Mouse (Mus musculus): ENCODE results near the gene Sass6. TPM values are rescaled to one million over a fixed set of nuclear protein-coding genes. Genes with fewer than 3 reads are reported as not detected.

Sass6 gene
- polyA plus RNA-seq, 1 experiment from 2014 or later = 21.0 TPM

DNA sequence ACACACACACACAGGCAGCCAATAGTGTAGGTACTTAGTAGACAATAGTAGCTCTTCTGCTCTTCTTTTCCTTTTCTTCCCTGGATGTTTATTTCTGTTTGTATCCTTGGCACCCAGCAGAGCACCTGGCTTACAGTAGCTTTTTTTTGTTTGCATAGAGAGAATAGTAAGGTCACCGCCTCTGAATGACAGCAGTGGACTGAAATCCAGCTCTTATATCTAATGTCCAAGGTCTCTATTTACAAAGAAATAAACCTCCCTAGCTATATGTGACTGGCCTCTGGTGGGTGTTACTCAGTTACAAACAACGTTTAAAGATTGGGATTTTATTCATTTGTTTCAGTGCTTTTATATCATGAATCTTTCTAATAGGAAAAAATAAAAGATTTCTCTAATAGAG, 4.9 kb downstream of the Sass6 start:
- no peak for ATAC-seq (ENCODE audit: insufficient number of reproducible peaks, low FRiP score)
- peaks cover 2% of the 10 kb centered on the region; the same call in 1 of the 2 replicates for H3K4me1 ChIP-seq (replicated peaks)
- WGBS = 84% methylated on average over 2 of the region's 2 CpGs

DNA sequence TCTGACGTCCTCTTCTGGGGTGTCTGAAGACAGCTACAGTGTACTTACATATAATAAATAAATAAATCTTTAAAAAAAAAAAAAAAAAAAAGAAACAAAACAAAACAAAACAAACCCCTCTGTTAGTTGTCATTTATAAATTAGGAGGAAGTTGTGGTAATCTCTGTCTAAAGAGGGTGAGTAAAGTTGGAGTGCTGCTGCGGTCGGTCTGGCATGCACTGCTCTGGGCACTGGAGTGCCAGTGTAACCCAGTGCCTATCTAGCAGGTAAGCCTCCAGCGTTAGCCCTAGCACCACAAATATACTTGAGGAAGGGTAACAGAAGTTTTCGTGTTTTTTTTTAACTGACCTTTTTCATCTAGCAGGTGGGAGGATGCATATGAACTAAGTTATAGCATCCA, 6.2 kb downstream of the Sass6 start:
- Histone ChIP-seq H3K36me3 (peaks cover 8% of the 10 kb centered on the region), H3K9me3 (replicated peaks) (no peaks in the 10 kb centered on the region), H3K4me2 (no peak overlapping the region), H3K27me3 (replicated peaks) (no peaks in the 10 kb centered on the region), H3K4me3 (no peak overlapping the region), H3K4me1 (replicated peaks) (peaks cover 1% of the 10 kb centered on the region; the same call in 1 of the 2 replicates), H3K27ac (ENCODE audit: poor library complexity, severe bottlenecking) (no peak overlapping the region), H3K9ac (no peak overlapping the region)
- ATAC-seq (ENCODE audit: insufficient number of reproducible peaks, low FRiP score) = no peak
- WGBS = 90% methylated on average over 5 of the region's 5 CpGs

More for the DNA sequence above, 4.9 kb downstream of the Sass6 start:
- H3K27ac ChIP-seq (ENCODE audit: poor library complexity, severe bottlenecking) = no peak overlapping the region
- no peaks in the 10 kb centered on the region for H3K27me3 ChIP-seq (replicated peaks)
- peaks cover 4% of the 10 kb centered on the region; the same call in 1 of the 2 replicates for H3K36me3 ChIP-seq
- H3K9me3 ChIP-seq (replicated peaks) = no peaks in the 10 kb centered on the region
- H3K4me3 ChIP-seq = no peak overlapping the region
- H3K4me2 ChIP-seq = no peak overlapping the region
- no peak overlapping the region for H3K9ac ChIP-seq

DNA sequence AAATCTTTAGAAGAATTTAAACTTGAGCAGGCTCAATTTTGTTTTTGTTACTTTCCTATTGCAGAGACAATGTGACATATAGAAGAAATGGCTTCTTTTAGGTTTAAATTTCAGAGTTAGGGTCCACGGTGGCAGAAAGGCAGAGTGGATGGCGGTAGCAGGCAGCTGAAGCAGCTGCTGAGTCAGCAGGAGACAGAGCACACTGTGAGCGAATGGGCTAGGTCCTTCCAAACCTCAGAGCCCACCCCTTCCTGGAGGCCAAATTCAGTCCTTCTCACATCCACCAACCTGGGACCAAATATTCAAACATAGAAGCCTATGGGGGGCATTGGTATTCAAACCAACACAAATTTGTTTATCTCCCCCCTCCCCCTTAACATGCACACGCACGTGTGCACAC, 7.0 kb downstream of the Sass6 start:
- H3K36me3 ChIP-seq = peaks cover 13% of the 10 kb centered on the region
- no peaks in the 10 kb centered on the region for H3K9me3 ChIP-seq (replicated peaks)
- no peak overlapping the region for H3K9ac ChIP-seq
- ATAC-seq (ENCODE audit: insufficient number of reproducible peaks, low FRiP score) = no peak
- 89% methylated on average over 5 of the region's 5 CpGs for WGBS
- no peaks in the 10 kb centered on the region for H3K27me3 ChIP-seq (replicated peaks)
- no peak overlapping the region for H3K27ac ChIP-seq (ENCODE audit: poor library complexity, severe bottlenecking)
- H3K4me3 ChIP-seq = no peak overlapping the region
- no peaks in the 10 kb centered on the region for H3K4me1 ChIP-seq (replicated peaks)
- no peak overlapping the region for H3K4me2 ChIP-seq

DNA sequence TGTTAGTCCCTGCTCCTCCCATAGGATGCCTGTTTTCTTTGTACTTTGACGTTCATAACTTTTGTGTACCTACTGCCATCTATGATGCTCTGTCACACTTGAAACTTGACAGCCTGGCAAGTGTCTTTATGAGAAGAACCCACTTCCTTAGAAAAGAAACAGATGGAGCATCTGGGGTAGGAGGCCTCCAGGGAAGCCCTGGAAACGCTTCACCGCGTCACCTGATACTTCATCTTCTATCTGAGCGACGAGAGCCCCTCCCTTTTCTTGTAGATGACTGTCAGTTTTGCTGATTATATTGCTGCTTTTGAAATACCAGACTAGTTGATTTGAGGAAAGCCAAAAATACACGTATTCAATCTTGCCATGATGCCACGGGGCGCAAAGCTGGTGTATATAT, 9.8 kb downstream of the Sass6 start:
- no peak for ATAC-seq (ENCODE audit: insufficient number of reproducible peaks, low FRiP score)
- H3K9me3 ChIP-seq (replicated peaks) = no peaks in the 10 kb centered on the region
- WGBS = 74% methylated on average over 9 of the region's 9 CpGs
- no peak overlapping the region for H3K27ac ChIP-seq (ENCODE audit: poor library complexity, severe bottlenecking)
- H3K4me2 ChIP-seq = no peak overlapping the region
- no peaks in the 10 kb centered on the region for H3K27me3 ChIP-seq (replicated peaks)
- peaks cover 29% of the 10 kb centered on the region for H3K36me3 ChIP-seq
- no peak overlapping the region for H3K4me3 ChIP-seq
- H3K9ac ChIP-seq = no peak overlapping the region
- H3K4me1 ChIP-seq (replicated peaks) = no peaks in the 10 kb centered on the region

DNA sequence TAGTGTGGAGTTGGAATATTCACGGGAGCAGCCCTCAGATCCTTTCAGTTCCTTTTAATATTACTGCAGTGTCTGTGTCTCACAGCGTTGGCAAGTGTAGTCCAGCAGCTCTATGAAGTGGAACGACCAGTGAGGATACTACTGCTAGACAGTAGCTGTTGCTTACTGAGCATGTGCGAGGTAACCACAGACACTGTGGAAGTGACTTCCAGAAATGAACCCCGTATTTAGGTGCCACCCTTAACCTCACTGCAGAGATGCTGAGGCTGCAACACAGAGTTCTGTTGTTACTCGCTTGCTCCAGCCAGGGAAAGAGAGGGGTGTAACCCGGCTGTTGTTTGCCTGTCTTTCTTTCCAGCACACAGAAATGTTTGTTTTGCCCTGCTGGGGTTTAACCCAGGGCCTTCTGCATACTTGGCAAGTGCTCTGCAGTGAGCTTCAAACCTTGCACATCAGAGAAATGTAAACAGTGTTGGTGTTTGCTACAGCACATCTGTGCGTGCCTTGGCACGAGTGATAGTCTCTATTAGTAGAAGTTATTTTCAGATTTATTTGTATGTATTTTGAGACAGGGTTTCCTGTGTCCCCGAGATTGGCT, 19.6 kb downstream of the Sass6 start, which contains the start of gene Trmt13:
Gene Trmt13, minus strand, starts transcription at position 293 of the 598 bp plus-strand sequence.
- H3K4me2 ChIP-seq = no peak within 1 kb of the TSS
- WGBS = 83% methylated on average over 10 of the region's 10 CpGs
- ATAC-seq (ENCODE audit: insufficient number of reproducible peaks, low FRiP score) = no peak
- no peaks in the 10 kb centered on the region for H3K27me3 ChIP-seq (replicated peaks)
- H3K27ac ChIP-seq (ENCODE audit: poor library complexity, severe bottlenecking) = no peak within 1 kb of the TSS
- no peaks in the 10 kb centered on the region for H3K9me3 ChIP-seq (replicated peaks)
- no peak within 1 kb of the TSS for H3K4me3 ChIP-seq
- peaks cover 61% of the 10 kb centered on the region for H3K36me3 ChIP-seq
- no peak within 1 kb of the TSS for H3K9ac ChIP-seq
- H3K4me1 ChIP-seq (replicated peaks) = no peaks in the 10 kb centered on the region

- no peak overlapping the region for H3K9ac ChIP-seq
- peaks cover 57% of the 10 kb centered on the region for H3K36me3 ChIP-seq
- 80% methylated on average over 8 of the region's 8 CpGs for WGBS
- no peak overlapping the region for H3K4me2 ChIP-seq
- no peaks in the 10 kb centered on the region for H3K4me1 ChIP-seq (replicated peaks)
- ATAC-seq (ENCODE audit: insufficient number of reproducible peaks, low FRiP score) = no peak
- no peak overlapping the region for H3K4me3 ChIP-seq
- H3K27ac ChIP-seq (ENCODE audit: poor library complexity, severe bottlenecking) = no peak overlapping the region
- no peaks in the 10 kb centered on the region for H3K9me3 ChIP-seq (replicated peaks)
- no peaks in the 10 kb centered on the region for H3K27me3 ChIP-seq (replicated peaks)
Observed at GRCm38 (mm10) chr3:116615318-116616068, 20.7 kb downstream of the Sass6 start.

GRCm38 (mm10) chr3:116618855-116619254, 24.1 kb downstream of the Sass6 start:
- Histone ChIP-seq H3K27me3 (replicated peaks) (no peaks in the 10 kb centered on the region), H3K9me3 (replicated peaks) (no peaks in the 10 kb centered on the region), H3K27ac (ENCODE audit: poor library complexity, severe bottlenecking) (no peak overlapping the region), H3K4me3 (no peak overlapping the region), H3K36me3 (peaks cover 67% of the 10 kb centered on the region), H3K4me2 (no peak overlapping the region), H3K9ac (no peak overlapping the region), H3K4me1 (replicated peaks) (no peaks in the 10 kb centered on the region)
- 71% methylated on average over 6 of the region's 6 CpGs for WGBS
- ATAC-seq (ENCODE audit: insufficient number of reproducible peaks, low FRiP score) = no peak

GRCm38 (mm10) chr3:116620636-116621370, 26.0 kb downstream of the Sass6 start:
- Histone ChIP-seq H3K36me3 (peaks cover 48% of the 10 kb centered on the region), H3K4me2 (no peak overlapping the region), H3K4me3 (no peak overlapping the region), H3K27me3 (replicated peaks) (no peaks in the 10 kb centered on the region), H3K9ac (no peak overlapping the region), H3K27ac (ENCODE audit: poor library complexity, severe bottlenecking) (no peak overlapping the region), H3K9me3 (replicated peaks) (no peaks in the 10 kb centered on the region), H3K4me1 (replicated peaks) (no peaks in the 10 kb centered on the region)
- ATAC-seq (ENCODE audit: insufficient number of reproducible peaks, low FRiP score) = peak; percentile 83
- WGBS = 89% methylated on average over 7 of the region's 7 CpGs

GRCm38 (mm10) chr3:116622641-116623040, 27.9 kb downstream of the Sass6 start:
- no peak for ATAC-seq (ENCODE audit: insufficient number of reproducible peaks, low FRiP score)
- Histone ChIP-seq H3K27me3 (replicated peaks) (no peaks in the 10 kb centered on the region), H3K9me3 (replicated peaks) (no peaks in the 10 kb centered on the region), H3K27ac (ENCODE audit: poor library complexity, severe bottlenecking) (no peak overlapping the region), H3K4me3 (no peak overlapping the region), H3K36me3 (peaks cover 47% of the 10 kb centered on the region), H3K4me1 (replicated peaks) (no peaks in the 10 kb centered on the region), H3K9ac (no peak overlapping the region), H3K4me2 (no peak overlapping the region)
- 95% methylated on average over 7 of the region's 7 CpGs for WGBS

GRCm38 (mm10) chr3:116631459-116631858, 36.7 kb downstream of the Sass6 start:
- no peak overlapping the region for H3K4me2 ChIP-seq
- H3K4me3 ChIP-seq = no peak overlapping the region
- no peaks in the 10 kb centered on the region for H3K27me3 ChIP-seq (replicated peaks)
- no peak for ATAC-seq (ENCODE audit: insufficient number of reproducible peaks, low FRiP score)
- 78% methylated on average over 1 of the region's 1 CpGs for WGBS
- no peak overlapping the region for H3K9ac ChIP-seq
- H3K4me1 ChIP-seq (replicated peaks) = 0 out of 2 replicates have a peak, but pooled peaks cover 2% of the 10 kb centered on the region
- peaks cover 68% of the 10 kb centered on the region for H3K36me3 ChIP-seq
- no peak overlapping the region for H3K27ac ChIP-seq (ENCODE audit: poor library complexity, severe bottlenecking)
- no peaks in the 10 kb centered on the region for H3K9me3 ChIP-seq (replicated peaks)

DNA sequence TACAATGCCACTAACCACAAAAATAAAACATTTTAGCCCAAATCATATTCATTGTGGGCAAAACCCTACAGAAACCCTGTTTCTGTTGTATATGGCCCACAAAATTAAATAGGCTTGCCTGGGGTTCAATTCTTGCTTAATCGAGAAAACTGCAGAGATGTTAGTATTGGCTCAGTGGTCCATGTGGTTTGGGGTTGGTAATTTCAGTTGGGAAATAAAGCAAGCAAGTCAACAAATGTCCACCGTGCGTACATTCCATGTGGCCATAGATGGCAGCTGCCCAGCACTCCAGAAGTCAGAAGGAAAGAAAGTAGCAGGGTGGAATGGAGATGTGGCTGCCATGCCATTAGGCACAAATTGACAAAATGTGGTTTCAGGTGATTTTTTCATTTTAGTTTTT, 38.2 kb downstream of the Sass6 start:
- no peaks in the 10 kb centered on the region for H3K9me3 ChIP-seq (replicated peaks)
- 0 out of 2 replicates have a peak, but pooled peaks cover 2% of the 10 kb centered on the region for H3K4me1 ChIP-seq (replicated peaks)
- 93% methylated on average over 3 of the region's 3 CpGs for WGBS
- no peak overlapping the region for H3K9ac ChIP-seq
- H3K27ac ChIP-seq (ENCODE audit: poor library complexity, severe bottlenecking) = no peak overlapping the region
- no peaks in the 10 kb centered on the region for H3K27me3 ChIP-seq (replicated peaks)
- no peak for ATAC-seq (ENCODE audit: insufficient number of reproducible peaks, low FRiP score)
- no peak overlapping the region for H3K4me3 ChIP-seq
- H3K36me3 ChIP-seq = peaks cover 63% of the 10 kb centered on the region
- H3K4me2 ChIP-seq = no peak overlapping the region
